Mouse (Mus musculus) heart, embryonic 10.5 days (tissue): ENCODE results near the gene Spr. TPM values are rescaled to one million over a fixed set of nuclear protein-coding genes. Genes with fewer than 3 reads are reported as not detected.

Experiments used
- DNase-seq: peaks from one replicate; pipeline ENCODE4 v3.0.0-alpha.2; 2017; ENCODE audit warnings: low spot score
- H3K27ac ChIP-seq: fragments of 300-500 bp; sonication (generic); 2 replicates; pipeline ENCODE4 v1.5.1; 2016; ENCODE audit warnings: mild to moderate bottlenecking
- H3K27me3 ChIP-seq: fragments of 300-500 bp; sonication (generic); 2 replicates; pipeline ENCODE4 v1.6.1; 2016; ENCODE audit warnings: mild to moderate bottlenecking; ENCODE audit not compliant: poor library complexity, insufficient read depth, severe bottlenecking
- H3K36me3 ChIP-seq: fragments of 300-500 bp; sonication (generic); 2 replicates; pipeline ENCODE4 v1.6.1; 2016; ENCODE audit warnings: mild to moderate bottlenecking, moderate library complexity
- H3K4me1 ChIP-seq: fragments of 300-500 bp; sonication (generic); 2 replicates; pipeline ENCODE4 v1.6.1; 2016; ENCODE audit warnings: mild to moderate bottlenecking
- H3K4me3 ChIP-seq: fragments of 300-500 bp; sonication (generic); 2 replicates; pipeline ENCODE4 v1.5.1; 2016; ENCODE audit warnings: mild to moderate bottlenecking, moderate library complexity
- H3K9me3 ChIP-seq: fragments of 300-500 bp; sonication (generic); 2 replicates; pipeline ENCODE4 v1.6.1; 2016; ENCODE audit warnings: mild to moderate bottlenecking, moderate library complexity
- WGBS: fragments of 180-500 bp; shearing (Covaris S2); methylation state at CpG from one replicate; pipeline ENCODE4 v1.1.7; 2016; 5-methylcytosine and 5-hydroxymethylcytosine counted together
- polyA plus RNA-seq: library from polyadenylated mRNA; unstranded; fragments of >200 nt; fragmentation: Nextera tagmentation; extraction: Ambion mirVana; gene quantifications from 2 replicates; pipeline ENCODE4 v1.2.1, GENCODE M21; 2016

Gene Spr
- polyA plus RNA-seq, 1 experiment from 2014 or later, result 57.2 TPM

- no peaks in the 10 kb centered on the region for H3K4me1 ChIP-seq
- 82% methylated on average over 10 of the region's 10 CpGs for WGBS
Observed at GRCm38 (mm10) chr6:85105033-85105615, 32.4 kb downstream of the Spr start.

GRCm38 (mm10) chr6:85103321-85103720, 34.2 kb downstream of the Spr start:
- Histone ChIP-seq H3K27ac (no peak overlapping the region), H3K27me3 (no peaks in the 10 kb centered on the region), H3K4me1 (no peaks in the 10 kb centered on the region), H3K9me3 (no peaks in the 10 kb centered on the region), H3K36me3 (no peaks in the 10 kb centered on the region), H3K4me3 (no peak overlapping the region)
- peak; percentile 60 for DNase-seq
- WGBS, result 88% methylated on average over 3 of the region's 3 CpGs

More at GRCm38 (mm10) chr6:85105033-85105615, 32.4 kb downstream of the Spr start:
- no peak overlapping the region for H3K27ac ChIP-seq
- no peaks in the 10 kb centered on the region for H3K27me3 ChIP-seq
- no peaks in the 10 kb centered on the region for H3K36me3 ChIP-seq
- no peaks in the 10 kb centered on the region for H3K9me3 ChIP-seq
- DNase-seq, result peak; percentile 63
- no peak overlapping the region for H3K4me3 ChIP-seq

- Histone ChIP-seq H3K36me3 (no peaks in the 10 kb centered on the region), H3K27me3 (no peaks in the 10 kb centered on the region), H3K27ac (no peak overlapping the region), H3K4me1 (no peaks in the 10 kb centered on the region), H3K9me3 (no peaks in the 10 kb centered on the region), H3K4me3 (no peak overlapping the region)
- WGBS, result 79% methylated on average over 2 of the region's 2 CpGs
- no peak for DNase-seq
Observed at GRCm38 (mm10) chr6:85096441-85096840, 41.1 kb downstream of the Spr start.

GRCm38 (mm10) chr6:85087425-85087824, 50.1 kb downstream of the Spr start:
- Histone ChIP-seq H3K27me3 (no peaks in the 10 kb centered on the region), H3K36me3 (no peaks in the 10 kb centered on the region), H3K4me3 (no peak overlapping the region), H3K4me1 (peaks cover 16% of the 10 kb centered on the region), H3K9me3 (no peaks in the 10 kb centered on the region), H3K27ac (no peak overlapping the region)
- no peak for DNase-seq
- 74% methylated on average over 4 of the region's 4 CpGs for WGBS

- H3K36me3 ChIP-seq, result no peaks in the 10 kb centered on the region
- no peak overlapping the region for H3K27ac ChIP-seq
- no peak overlapping the region for H3K4me3 ChIP-seq
- DNase-seq, result no peak
- H3K4me1 ChIP-seq, result peaks cover 16% of the 10 kb centered on the region
- WGBS, result 58% methylated on average over 3 of the region's 3 CpGs
- no peaks in the 10 kb centered on the region for H3K27me3 ChIP-seq
- no peaks in the 10 kb centered on the region for H3K9me3 ChIP-seq
Observed at GRCm38 (mm10) chr6:85086645-85087044, 50.9 kb downstream of the Spr start.

Other genes with a start within 250 kb of the Spr start
- gene Exoc6b, start 68.3 kb downstream of the Spr start, polyA plus RNA-seq, result 19.7 and 21.0 TPM in 2 replicates
- gene Emx1, start 49.7 kb upstream of the Spr start, polyA plus RNA-seq, result 0.15 and 0.85 TPM in 2 replicates
- 4.5 and 5.8 TPM in 2 replicates for gene Sfxn5, start 195.7 kb upstream of the Spr start, polyA plus RNA-seq
- gene Rab11fip5, start 236.9 kb upstream of the Spr start, polyA plus RNA-seq, result 9.0 and 23.0 TPM in 2 replicates